Mouse (Mus musculus) brown adipose tissue, adult 24 weeks (tissue): ENCODE data around the gene Tubgcp3. TPM values are rescaled to one million over a fixed set of nuclear protein-coding genes. Genes with fewer than 3 reads are reported as not detected.
"Not testable (repeated sequence)": the region's sequence is repeated elsewhere in the genome, so short reads cannot be mapped to it uniquely, and the experiment has no call there.

Source experiments
- H3K27ac ChIP-seq: fragments of 200-500 bp; replicated peaks from 2 replicates; pipeline ENCODE4 v1.5.1; 2012; ENCODE audit warnings: low read depth, mild to moderate bottlenecking, low read length
- H3K4me1 ChIP-seq: fragments of 200-500 bp; 2 replicates; pipeline ENCODE4 v1.6.1; 2012; ENCODE audit warnings: low read length, mixed read lengths; ENCODE audit not compliant: control insufficient read depth, insufficient read depth, insufficient read length
- H3K4me3 ChIP-seq: fragments of 200-500 bp; 2 replicates; pipeline ENCODE4 v1.5.1; 2012; ENCODE audit warnings: low read depth, mild to moderate bottlenecking, low read length, moderate library complexity; ENCODE audit not compliant: insufficient read depth
- polyA plus RNA-seq: library from polyadenylated mRNA; stranded (reverse); fragments of >200 nt; gene quantifications from 2 replicates; pipeline ENCODE4 v1.2.4, GENCODE M21; 2012; ENCODE audit not compliant: missing spikeins, insufficient read depth, insufficient read length

Gene Tubgcp3
- polyA plus RNA-seq = 11.0 and 21.8 TPM in 2 replicates

GRCm38 (mm10) chr8:12672056-12672881 is at the start of gene Tubgcp3:
Gene Tubgcp3 (minus strand): TSS chr8:12672248.
- H3K4me1 ChIP-seq = no peaks in the 10 kb centered on the region
- H3K4me3 ChIP-seq = peak within 1 kb of the TSS; percentile 94
- H3K27ac ChIP-seq = peak within 1 kb of the TSS; percentile 63

GRCm38 (mm10) chr8:12719091-12719490 is 47.0 kb upstream of the Tubgcp3 start:
- H3K27ac ChIP-seq = no peak overlapping the region
- H3K4me1 ChIP-seq = no peaks in the 10 kb centered on the region
- H3K4me3 ChIP-seq = no peak overlapping the region

GRCm38 (mm10) chr8:12715861-12716585 is 44.0 kb upstream of the Tubgcp3 start:
- Histone ChIP-seq H3K4me1 (no peaks in the 10 kb centered on the region), H3K4me3 (no peak overlapping the region), H3K27ac (no peak overlapping the region)

- peak overlapping the region; percentile 4 for H3K4me3 ChIP-seq
- H3K27ac ChIP-seq = no peak overlapping the region
- H3K4me1 ChIP-seq = no peaks in the 10 kb centered on the region
These were observed 39.6 kb upstream of the Tubgcp3 start for GRCm38 (mm10) chr8:12711623-12712022.

GRCm38 (mm10) chr8:12703597-12703996 is 31.5 kb upstream of the Tubgcp3 start:
- Histone ChIP-seq H3K4me1 (no peaks in the 10 kb centered on the region), H3K27ac (no peak overlapping the region), H3K4me3 (no peak overlapping the region)

- Histone ChIP-seq H3K4me3 (no peak overlapping the region), H3K27ac (no peak overlapping the region), H3K4me1 (no peaks in the 10 kb centered on the region)
These were observed 30.2 kb upstream of the Tubgcp3 start for GRCm38 (mm10) chr8:12702290-12702689.

GRCm38 (mm10) chr8:12698660-12699277 is 26.7 kb upstream of the Tubgcp3 start:
- no peak overlapping the region for H3K27ac ChIP-seq
- H3K4me1 ChIP-seq = no peaks in the 10 kb centered on the region
- H3K4me3 ChIP-seq = no peak overlapping the region

GRCm38 (mm10) chr8:12688851-12689250 is 16.8 kb upstream of the Tubgcp3 start:
- H3K4me1 ChIP-seq = no peaks in the 10 kb centered on the region
- H3K27ac ChIP-seq = no peak overlapping the region
- H3K4me3 ChIP-seq = no peak overlapping the region

- no peak overlapping the region for H3K27ac ChIP-seq
- no peaks in the 10 kb centered on the region for H3K4me1 ChIP-seq
- no peak overlapping the region for H3K4me3 ChIP-seq
These were observed 5.5 kb upstream of the Tubgcp3 start for GRCm38 (mm10) chr8:12677529-12677928.

- H3K4me3 ChIP-seq = peak overlapping the region; percentile 94
- peak overlapping the region; percentile 63 for H3K27ac ChIP-seq
- no peaks in the 10 kb centered on the region for H3K4me1 ChIP-seq
These were observed 484 bp downstream of the Tubgcp3 start for GRCm38 (mm10) chr8:12671473-12672055.

- H3K27ac ChIP-seq = no peak overlapping the region
- no peaks in the 10 kb centered on the region for H3K4me1 ChIP-seq
- H3K4me3 ChIP-seq = peak overlapping the region; percentile 94
These were observed 1.1 kb downstream of the Tubgcp3 start for GRCm38 (mm10) chr8:12670965-12671364.

GRCm38 (mm10) chr8:12668832-12669231 is 3.2 kb downstream of the Tubgcp3 start:
- Histone ChIP-seq H3K27ac (no peak overlapping the region), H3K4me1 (no peaks in the 10 kb centered on the region), H3K4me3 (no peak overlapping the region)

- not testable (repeated sequence) for H3K4me3 ChIP-seq, H3K27ac ChIP-seq, H3K4me1 ChIP-seq
These were observed 5.5 kb downstream of the Tubgcp3 start for GRCm38 (mm10) chr8:12666530-12666929.

GRCm38 (mm10) chr8:12663105-12663456 is 9.0 kb downstream of the Tubgcp3 start:
- Histone ChIP-seq H3K27ac (no peak overlapping the region), H3K4me1 (no peaks in the 10 kb centered on the region), H3K4me3 (no peak overlapping the region)
